Mouse (Mus musculus) neural tube, embryonic 15.5 days (tissue): Measurements from ENCODE around the gene Psmc6. TPM values are rescaled to one million over a fixed set of nuclear protein-coding genes. Genes with fewer than 3 reads are reported as not detected.

Experiments used
- ATAC-seq: fragments of 200-750 bp; cut with Nextera tagmentation; 2 replicates; pipeline ENCODE4 v1.8.0; 2017; ENCODE audit warnings: mild to moderate bottlenecking, moderate TSS enrichment, moderate library complexity; ENCODE audit not compliant: low FRiP score
- H3K27ac ChIP-seq: fragments of 300-500 bp; sonication (generic); replicated peaks from 2 replicates; pipeline ENCODE4 v1.5.1; 2015; ENCODE audit warnings: mild to moderate bottlenecking, inconsistent platforms
- H3K27me3 ChIP-seq: fragments of 300-500 bp; sonication (generic); replicated peaks from 2 replicates; pipeline ENCODE4 v1.6.1; 2015; ENCODE audit warnings: inconsistent platforms
- H3K36me3 ChIP-seq: fragments of 300-500 bp; sonication (generic); 2 replicates; pipeline ENCODE4 v1.6.1; 2015; ENCODE audit warnings: inconsistent platforms
- H3K4me1 ChIP-seq: fragments of 300-500 bp; sonication (generic); 2 replicates; pipeline ENCODE4 v1.6.1; 2015; ENCODE audit warnings: inconsistent platforms
- H3K4me2 ChIP-seq: fragments of 300-500 bp; sonication (generic); 2 replicates; pipeline ENCODE4 v1.6.1; 2015; ENCODE audit warnings: inconsistent platforms, mild to moderate bottlenecking, moderate library complexity
- H3K4me3 ChIP-seq: fragments of 300-500 bp; sonication (generic); replicated peaks from 2 replicates; pipeline ENCODE4 v1.5.1; 2015; ENCODE audit warnings: mild to moderate bottlenecking, inconsistent platforms
- H3K9ac ChIP-seq: fragments of 300-500 bp; sonication (generic); replicated peaks from 2 replicates; pipeline ENCODE4 v1.6.1; 2015; ENCODE audit warnings: mild to moderate bottlenecking, inconsistent platforms
- H3K9me3 ChIP-seq: fragments of 300-500 bp; sonication (generic); replicated peaks from 2 replicates; pipeline ENCODE4 v1.6.1; 2016; ENCODE audit warnings: inconsistent platforms
- WGBS: fragments of 180-500 bp; shearing (Covaris S2); methylation state at CpG from one replicate; pipeline ENCODE4 v1.1.7; 2015; ENCODE audit warnings: mixed read lengths; 5-methylcytosine and 5-hydroxymethylcytosine counted together
- polyA plus RNA-seq: library from polyadenylated mRNA; unstranded; fragments of >200 nt; fragmentation: Nextera tagmentation; extraction: Ambion mirVana; gene quantifications from 2 replicates; pipeline ENCODE4 v1.2.1, GENCODE M21; 2015

Psmc6 gene
- polyA plus RNA-seq, 1 experiment from 2014 or later, result 153 TPM

- no peaks in the 10 kb centered on the region for H3K9me3 ChIP-seq
- no peak; the same call in 1 of the 2 replicates for ATAC-seq
- no peak overlapping the region for H3K4me3 ChIP-seq
- H3K27me3 ChIP-seq, result no peaks in the 10 kb centered on the region
- no peak overlapping the region for H3K9ac ChIP-seq
- H3K4me1 ChIP-seq, result no peaks in the 10 kb centered on the region
- no peak overlapping the region for H3K27ac ChIP-seq
- H3K4me2 ChIP-seq, result no peak overlapping the region
- peaks cover 13% of the 10 kb centered on the region for H3K36me3 ChIP-seq
- whole genome bisulfite sequencing, result 86% methylated on average over 16 of the region's 16 CpGs
These were observed 34.9 kb downstream of the Psmc6 start for GRCm38 (mm10) chr14:45364211-45365195.

- H3K27ac ChIP-seq, result no peak overlapping the region
- 93% methylated on average over 6 of the region's 6 CpGs for WGBS
- no peaks in the 10 kb centered on the region for H3K4me1 ChIP-seq
- no peak overlapping the region for H3K4me3 ChIP-seq
- peaks cover 19% of the 10 kb centered on the region for H3K36me3 ChIP-seq
- H3K4me2 ChIP-seq, result no peak overlapping the region
- H3K9ac ChIP-seq, result no peak overlapping the region
- H3K27me3 ChIP-seq, result no peaks in the 10 kb centered on the region
- no peaks in the 10 kb centered on the region for H3K9me3 ChIP-seq
- no peak for ATAC-seq
These were observed 35.6 kb downstream of the Psmc6 start for GRCm38 (mm10) chr14:45365196-45365587.

GRCm38 (mm10) chr14:45378771-45379170 is 49.2 kb downstream of the Psmc6 start:
- Histone ChIP-seq H3K9me3 (no peaks in the 10 kb centered on the region), H3K4me1 (no peaks in the 10 kb centered on the region), H3K4me2 (no peak overlapping the region), H3K36me3 (peaks cover 29% of the 10 kb centered on the region), H3K9ac (no peak overlapping the region), H3K27me3 (no peaks in the 10 kb centered on the region), H3K4me3 (no peak overlapping the region), H3K27ac (no peak overlapping the region)
- no peak for ATAC-seq
- 73% methylated on average over 3 of the region's 3 CpGs for WGBS

- Histone ChIP-seq H3K9ac (no peak overlapping the region), H3K4me1 (no peaks in the 10 kb centered on the region), H3K4me3 (no peak overlapping the region), H3K36me3 (peaks cover 29% of the 10 kb centered on the region), H3K27ac (no peak overlapping the region), H3K4me2 (no peak overlapping the region), H3K27me3 (no peaks in the 10 kb centered on the region), H3K9me3 (no peaks in the 10 kb centered on the region)
- WGBS, result 88% methylated on average over 6 of the region's 6 CpGs
- ATAC-seq, result no peak
These were observed 51.2 kb downstream of the Psmc6 start for GRCm38 (mm10) chr14:45380756-45381155.

GRCm38 (mm10) chr14:45382912-45383311 is 53.3 kb downstream of the Psmc6 start:
- Histone ChIP-seq H3K4me3 (no peak overlapping the region), H3K4me1 (peaks cover 6% of the 10 kb centered on the region; the same call in 1 of the 2 replicates), H3K27me3 (no peaks in the 10 kb centered on the region), H3K9ac (no peak overlapping the region), H3K9me3 (no peaks in the 10 kb centered on the region), H3K36me3 (peaks cover 29% of the 10 kb centered on the region), H3K27ac (no peak overlapping the region), H3K4me2 (no peak overlapping the region)
- no peak for ATAC-seq
- 86% methylated on average over 4 of the region's 4 CpGs for WGBS

GRCm38 (mm10) chr14:45385596-45385995 is 56.0 kb downstream of the Psmc6 start:
- Histone ChIP-seq H3K36me3 (peaks cover 12% of the 10 kb centered on the region), H3K27ac (no peak overlapping the region), H3K4me1 (peaks cover 13% of the 10 kb centered on the region), H3K9ac (no peak overlapping the region), H3K4me2 (no peak overlapping the region), H3K4me3 (no peak overlapping the region), H3K9me3 (no peaks in the 10 kb centered on the region), H3K27me3 (no peaks in the 10 kb centered on the region)
- WGBS, result 96% methylated on average over 2 of the region's 2 CpGs
- ATAC-seq, result no peak

GRCm38 (mm10) chr14:45387480-45387879 is 57.9 kb downstream of the Psmc6 start:
- Histone ChIP-seq H3K36me3 (no peaks in the 10 kb centered on the region), H3K4me2 (peak overlapping the region; percentile 75), H3K9me3 (no peaks in the 10 kb centered on the region), H3K27me3 (no peaks in the 10 kb centered on the region), H3K9ac (no peak overlapping the region), H3K4me3 (peak overlapping the region; percentile 87; the same call in 1 of the 2 replicates), H3K4me1 (peaks cover 13% of the 10 kb centered on the region), H3K27ac (no peak overlapping the region)
- 20% methylated on average over 2 of the region's 2 CpGs for WGBS
- no peak for ATAC-seq

GRCm38 (mm10) chr14:45388345-45389181 is 59.0 kb downstream of the Psmc6 start:
- peak overlapping the region; percentile 87 for H3K4me3 ChIP-seq
- no peaks in the 10 kb centered on the region for H3K9me3 ChIP-seq
- peak; percentile 97 for ATAC-seq
- peaks cover 13% of the 10 kb centered on the region for H3K4me1 ChIP-seq
- under 1% methylated on average over 69 of the region's 71 CpGs for WGBS
- H3K9ac ChIP-seq, result peak overlapping the region; percentile 96
- no peaks in the 10 kb centered on the region for H3K36me3 ChIP-seq
- peak overlapping the region; percentile 75 for H3K4me2 ChIP-seq
- no peaks in the 10 kb centered on the region for H3K27me3 ChIP-seq
- peak overlapping the region; percentile 86 for H3K27ac ChIP-seq

- Histone ChIP-seq H3K4me1 (peaks cover 13% of the 10 kb centered on the region), H3K9ac (peak overlapping the region; percentile 96)
- 18% methylated on average over 3 of the region's 3 CpGs for WGBS
These were observed 59.6 kb downstream of the Psmc6 start for GRCm38 (mm10) chr14:45389194-45389593.

More at GRCm38 (mm10) chr14:45389194-45389593, 59.6 kb downstream of the Psmc6 start:
- ATAC-seq, result peak; percentile 61; the same call in 1 of the 2 replicates
- Histone ChIP-seq H3K36me3 (no peaks in the 10 kb centered on the region), H3K27ac (peak overlapping the region; percentile 86), H3K27me3 (no peaks in the 10 kb centered on the region), H3K9me3 (no peaks in the 10 kb centered on the region), H3K4me2 (peak overlapping the region; percentile 75), H3K4me3 (peak overlapping the region; percentile 87)
